Mouse (Mus musculus) ES-Bruce4 (cell line): ENCODE results near the gene Cnnm1. TPM values are rescaled to one million over a fixed set of nuclear protein-coding genes. Genes with fewer than 3 reads are reported as not detected.

Experiments
- H3K27ac ChIP-seq: 2 replicates; pipeline ENCODE4 v1.5.1; 2012; ENCODE audit warnings: low read length, inconsistent platforms; ENCODE audit not compliant: insufficient read depth
- H3K27me3 ChIP-seq: 2 replicates; pipeline ENCODE4 v1.6.1; 2012; ENCODE audit warnings: mild to moderate bottlenecking, low read length, inconsistent platforms; ENCODE audit not compliant: control insufficient read depth, poor library complexity, insufficient read depth, severe bottlenecking
- H3K36me3 ChIP-seq: 2 replicates; pipeline ENCODE4 v1.6.1; 2012; ENCODE audit warnings: inconsistent platforms, mild to moderate bottlenecking, low read length, moderate library complexity; ENCODE audit not compliant: control insufficient read depth, poor library complexity, insufficient read depth, severe bottlenecking
- H3K4me1 ChIP-seq: one replicate; pipeline ENCODE4 v1.8.1; 2011; ENCODE audit warnings: low read length; ENCODE audit not compliant: control insufficient read depth, insufficient read depth
- H3K4me3 ChIP-seq: 2 replicates; pipeline ENCODE4 v1.5.1; 2011; ENCODE audit warnings: low read depth, mild to moderate bottlenecking, low read length
- H3K9ac ChIP-seq: 2 replicates; pipeline ENCODE4 v1.6.1; 2012; ENCODE audit warnings: low read depth, mild to moderate bottlenecking, inconsistent platforms; ENCODE audit not compliant: poor library complexity, severe bottlenecking
- H3K9me3 ChIP-seq: replicated peaks from 2 replicates; pipeline ENCODE4 v1.6.1; 2012; ENCODE audit warnings: mild to moderate bottlenecking, low read length, inconsistent platforms; ENCODE audit not compliant: control insufficient read depth, poor library complexity, insufficient read depth, severe bottlenecking
- CTCF ChIP-seq: IDR thresholded peaks from one replicate; pipeline ENCODE4 v1.8.1; 2011; ENCODE audit warnings: low read depth, low read length
- EP300 ChIP-seq: IDR thresholded peaks from 2 replicates; pipeline ENCODE4 v1.6.1; 2011; ENCODE audit warnings: low read depth, low read length; ENCODE audit not compliant: insufficient read depth
- POLR2A ChIP-seq: IDR thresholded peaks from one replicate; pipeline ENCODE4 v1.8.1; 2011; ENCODE audit warnings: low read length; ENCODE audit not compliant: insufficient read depth
- polyA plus RNA-seq: library from polyadenylated mRNA; stranded (reverse); fragments of >200 nt; gene quantifications from 2 replicates; pipeline ENCODE4 v1.2.4, GENCODE M21; 2011; ENCODE audit warnings: low read depth; ENCODE audit not compliant: missing spikeins, insufficient read depth, insufficient read length

Cnnm1 gene
- polyA plus RNA-seq, 1 experiment = 0.87 TPM

- Histone ChIP-seq H3K4me1 (no peaks in the 10 kb centered on the region), H3K4me3 (no peak overlapping the region), H3K9me3 (no peaks in the 10 kb centered on the region), H3K27ac (no peak overlapping the region), H3K36me3 (peaks cover 7% of the 10 kb centered on the region), H3K27me3 (no peaks in the 10 kb centered on the region), H3K9ac (no peak overlapping the region)
- TF ChIP-seq CTCF = no peak
- no peak for TF ChIP-seq EP300
- TF ChIP-seq POLR2A = no peak
Observed at GRCm38 (mm10) chr19:43526025-43526424, 85.8 kb downstream of the Cnnm1 start.

- 0 out of 2 replicates have a peak overlapping the region, but pooled peaks have one; percentile 24 for H3K9ac ChIP-seq
- no peak for TF ChIP-seq EP300
- no peak for TF ChIP-seq POLR2A
- TF ChIP-seq CTCF = peak; percentile 37
- H3K4me1 ChIP-seq = no peaks in the 10 kb centered on the region
- no peaks in the 10 kb centered on the region for H3K9me3 ChIP-seq
- H3K4me3 ChIP-seq = no peak overlapping the region
- H3K27me3 ChIP-seq = no peaks in the 10 kb centered on the region
- peaks cover 3% of the 10 kb centered on the region for H3K36me3 ChIP-seq
- no peak overlapping the region; the same call in 1 of the 2 replicates for H3K27ac ChIP-seq
Observed at GRCm38 (mm10) chr19:43527131-43527530, 86.9 kb downstream of the Cnnm1 start.

- Histone ChIP-seq H3K27ac (no peak overlapping the region), H3K4me3 (no peak overlapping the region), H3K27me3 (no peaks in the 10 kb centered on the region), H3K36me3 (no peaks in the 10 kb centered on the region), H3K9me3 (no peaks in the 10 kb centered on the region), H3K4me1 (no peaks in the 10 kb centered on the region), H3K9ac (no peak overlapping the region)
- TF ChIP-seq EP300 = no peak
- no peak for TF ChIP-seq CTCF
- TF ChIP-seq POLR2A = no peak
Observed at GRCm38 (mm10) chr19:43528056-43528587, 87.9 kb downstream of the Cnnm1 start.

GRCm38 (mm10) chr19:43530197-43530770, 90.0 kb downstream of the Cnnm1 start:
- H3K27ac ChIP-seq = no peak overlapping the region
- peak overlapping the region; percentile 53; the same call in 1 of the 2 replicates for H3K4me3 ChIP-seq
- H3K4me1 ChIP-seq = no peaks in the 10 kb centered on the region
- peak; percentile 91 for TF ChIP-seq CTCF
- TF ChIP-seq POLR2A = no peak
- H3K36me3 ChIP-seq = no peaks in the 10 kb centered on the region
- no peak overlapping the region for H3K9ac ChIP-seq
- no peaks in the 10 kb centered on the region for H3K9me3 ChIP-seq
- H3K27me3 ChIP-seq = no peaks in the 10 kb centered on the region

- TF ChIP-seq CTCF (no peak), POLR2A (no peak), EP300 (no peak)
- Histone ChIP-seq H3K27me3 (no peaks in the 10 kb centered on the region), H3K9me3 (no peaks in the 10 kb centered on the region), H3K4me1 (no peaks in the 10 kb centered on the region), H3K4me3 (no peak overlapping the region), H3K27ac (no peak overlapping the region; the same call in 1 of the 2 replicates), H3K36me3 (no peaks in the 10 kb centered on the region), H3K9ac (no peak overlapping the region)
Observed at GRCm38 (mm10) chr19:43530921-43531320, 90.7 kb downstream of the Cnnm1 start.

GRCm38 (mm10) chr19:43535372-43535771, 95.1 kb downstream of the Cnnm1 start:
- no peak for TF ChIP-seq EP300
- TF ChIP-seq POLR2A = no peak
- TF ChIP-seq CTCF = no peak
- Histone ChIP-seq H3K4me1 (no peaks in the 10 kb centered on the region), H3K36me3 (no peaks in the 10 kb centered on the region), H3K4me3 (no peak overlapping the region), H3K27me3 (no peaks in the 10 kb centered on the region), H3K9me3 (no peaks in the 10 kb centered on the region), H3K9ac (no peak overlapping the region), H3K27ac (no peak overlapping the region)
